Mouse (Mus musculus): ENCODE measurements around the gene Susd5.

DNA sequence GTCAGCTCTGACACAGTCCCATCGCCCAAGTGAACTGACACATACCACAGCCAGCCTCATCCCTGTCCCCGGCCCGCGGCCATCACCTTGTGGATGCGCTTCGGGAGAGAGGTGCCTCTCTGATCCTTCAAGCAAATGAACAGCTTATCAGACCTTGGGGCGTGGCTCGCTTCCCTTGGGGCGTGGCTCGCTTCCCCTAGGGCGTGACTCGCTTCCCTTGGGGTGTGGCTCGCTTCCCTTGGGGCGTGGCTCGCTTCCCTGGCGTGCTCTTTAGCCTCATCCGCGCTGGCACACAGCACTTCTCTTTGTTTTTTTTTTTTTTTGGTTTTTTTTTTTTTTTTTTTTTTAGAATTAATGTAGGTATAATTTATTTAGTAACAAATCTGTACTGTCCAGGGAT lies 45.7 kb upstream of the Susd5 start:
- TF ChIP-seq CTCF (IDR thresholded peaks at IDR 0.05; ENCODE audit: borderline replicate concordance, insufficient read depth, low read depth, low read length) (no peak), POLR2A (IDR thresholded peaks at IDR 0.05; ENCODE audit: borderline replicate concordance, insufficient read depth, low read length) (no peak)
